In genomic region chr11:6267320-6268254, GRCm38 (mm10) we compare ENCODE assay signal across 7 mouse cellular contexts. TPM values are rescaled to one million over a fixed set of nuclear protein-coding genes. Genes with fewer than 3 reads are reported as not detected.
DNase-seq lines count a peak whose midpoint lies in the region; ATAC-seq lines count a peak whose summit lies in the region.

TSS of gene Ddx56 (minus strand) at chr11:6267772.

- H3K27me3 ChIP-seq in intestine, embryonic 16.5 days (replicated peaks; ENCODE audit: control insufficient read depth, insufficient read depth, low read length): no peaks in the 10 kb centered on the region
- H3K27me3 ChIP-seq in midbrain, embryonic 11.5 days (ENCODE audit: control insufficient read depth, insufficient read depth, low read length): no peaks in the 10 kb centered on the region

- H3K9me3 ChIP-seq in intestine, embryonic 16.5 days (ENCODE audit: control insufficient read depth, low read length): no peaks in the 10 kb centered on the region
- no peaks in the 10 kb centered on the region for H3K9me3 ChIP-seq in midbrain, embryonic 11.5 days (ENCODE audit: control insufficient read depth, low read length)

- H3K4me3 ChIP-seq in intestine, embryonic 16.5 days (ENCODE audit: low read length): peak within 1 kb of the TSS; percentile 93
- peak within 1 kb of the TSS; percentile 95 for H3K4me3 ChIP-seq in midbrain, embryonic 11.5 days (ENCODE audit: low read depth, low read length)

- H3K9ac ChIP-seq in intestine, embryonic 16.5 days (ENCODE audit: low read depth, low read length): peak within 1 kb of the TSS; percentile 89
- H3K9ac ChIP-seq in midbrain, embryonic 11.5 days (ENCODE audit: low read length): peak within 1 kb of the TSS; percentile 91

- peak; percentile 92 for DNase-seq in adrenal gland, adult 8-10 months
- peak; percentile 91 for DNase-seq in embryo, embryonic 9.5 days (ENCODE audit: extremely low spot score)
- DNase-seq in gastrocnemius, postnatal 4 days (ENCODE audit: low spot score in 2 of 2): peak; percentile 72 to 91
- peak; percentile 90 for DNase-seq in left cerebral cortex, postnatal 36 days (ENCODE audit: low spot score in 2 of 2)
- peak; percentile 98 for DNase-seq in midbrain, embryonic 11.5 days (ENCODE audit: low spot score, missing footprints)
- peak; percentile 95 for DNase-seq in skeletal muscle tissue, adult 2 months (ENCODE audit: low read depth, low spot score)

- H3K27ac ChIP-seq in intestine, embryonic 16.5 days (ENCODE audit: low read length): peak within 1 kb of the TSS; percentile 96
- peak within 1 kb of the TSS; percentile 86 for H3K27ac ChIP-seq in midbrain, embryonic 11.5 days (ENCODE audit: low read depth, low read length)

- peak; percentile 97 for ATAC-seq in intestine, embryonic 16.5 days
- peak; percentile 97 for ATAC-seq in midbrain, embryonic 11.5 days (ENCODE audit: low FRiP score)

- peaks cover 9% of the 10 kb centered on the region for H3K4me1 ChIP-seq in intestine, embryonic 16.5 days (ENCODE audit: control insufficient read depth, insufficient read depth, low read length)
- peaks cover 12% of the 10 kb centered on the region for H3K4me1 ChIP-seq in midbrain, embryonic 11.5 days (ENCODE audit: control insufficient read depth, insufficient read depth, low read length)

- peaks cover 42% of the 10 kb centered on the region for H3K36me3 ChIP-seq in intestine, embryonic 16.5 days (ENCODE audit: control insufficient read depth, insufficient read depth, low read length)
- H3K36me3 ChIP-seq in midbrain, embryonic 11.5 days (ENCODE audit: control insufficient read depth, insufficient read depth, low read length): peaks cover 37% of the 10 kb centered on the region

- 1% methylated on average over 50 of the region's 50 CpGs for WGBS in intestine, embryonic 16.5 days
- 1% methylated on average over 50 of the region's 50 CpGs for WGBS in midbrain, embryonic 11.5 days

- H3K4me2 ChIP-seq in intestine, embryonic 16.5 days (ENCODE audit: low read depth, low read length): peak within 1 kb of the TSS; percentile 87
- H3K4me2 ChIP-seq in midbrain, embryonic 11.5 days: peak within 1 kb of the TSS; percentile 79

- intact Hi-C loops in left cerebral cortex, postnatal 36 days (cut with DNase I): loop anchor here (5.0 to 10.0 kb wide), 2 partner anchors 65 to 153 kb away; partner anchors contain the start of genes A730071L15Rik and Nudcd3

RNA-seq across cellular contexts. Expression of gene Ddx56, which starts in this region (rescaled TPM):
- total RNA-seq in adrenal gland, adult 8-10 months (2022): 10 to 100 TPM; 55.2 to 69.7 (median 60.3) TPM
- 10 to 100 TPM; 35.1 to 40.9 TPM for total RNA-seq in gastrocnemius, postnatal 4 days (2021)
- 100 and 110 TPM in 2 replicates for polyA plus RNA-seq in intestine, embryonic 16.5 days (2015; fragmentation: Nextera tagmentation; extraction: Ambion mirVana)
- 10 to 100 TPM; 45.8 to 46.5 TPM for total RNA-seq in left cerebral cortex, postnatal 36 days (2021)
- 98.8 and 104 TPM in 2 replicates for polyA plus RNA-seq in midbrain, embryonic 11.5 days (2014; fragmentation: Nextera tagmentation; extraction: Ambion mirVana)

Comparison
In these comparisons a context has a peak if more than half of its experiments do, and no peak if none do; other contexts are left out.
1. Peak in every context shown above with its lines: DNase-seq, ATAC-seq, H3K4me3 ChIP-seq and H3K27ac ChIP-seq.